Mouse (Mus musculus): ENCODE data around the gene Gfm2. TPM values are rescaled to one million over a fixed set of nuclear protein-coding genes. Genes with fewer than 3 reads are reported as not detected.

Gfm2 gene
- total RNA-seq (2023) = 8.8 and 10.9 TPM in 2 replicates

GRCm38 (mm10) chr13:97137466-97138400 is at the start of gene Gfm2, which contains the start of gene Nsa2:
Gene Gfm2, plus strand, starts transcription at chr13:97137937.
Gene Nsa2, minus strand, starts transcription at chr13:97137937.

GRCm38 (mm10) chr13:97099187-97099852 is 38.4 kb upstream of the Gfm2 start, which contains the start of gene Gm6169:
Gene Gm6169, minus strand, starts transcription at chr13:97099237.

GRCm38 (mm10) chr13:97197932-97198562 is 60.3 kb downstream of the Gfm2 start, which contains the start of gene Hexb:
Gene Hexb, minus strand, starts transcription at chr13:97198357.

Other genes starting within 250 kb of the Gfm2 start
- not detected in 2 replicates for gene Gcnt4, start 213.2 kb upstream of the Gfm2 start, total RNA-seq (2023)
- gene 1700029F12Rik, start 103.6 kb upstream of the Gfm2 start, total RNA-seq (2023) = not detected in 2 replicates
- gene Fam169a, start 70.7 kb upstream of the Gfm2 start, total RNA-seq (2023) = not detected in 2 replicates
- gene Gm6169, start 38.7 kb upstream of the Gfm2 start, total RNA-seq (2023) = 3.6 TPM in 1 of 2 replicates, not detected in the other
- gene Nsa2, start within 50 bp of the Gfm2 start, total RNA-seq (2023) = 36.5 and 41.5 TPM in 2 replicates
- gene Hexb, start 60.4 kb downstream of the Gfm2 start, total RNA-seq (2023) = 38.9 and 46.9 TPM in 2 replicates
- 1.5 and 1.6 TPM in 2 replicates for gene Enc1, start 103.2 kb downstream of the Gfm2 start, total RNA-seq (2023)